Mouse (Mus musculus) neural tube, embryonic 11.5 days (tissue): ENCODE data around the gene D630039A03Rik. TPM values are rescaled to one million over a fixed set of nuclear protein-coding genes. Genes with fewer than 3 reads are reported as not detected.
"Not testable (repeated sequence)": the region's sequence is repeated elsewhere in the genome, so short reads cannot be mapped to it uniquely, and the experiment has no call there.

Experiments used
- ATAC-seq: fragments of 200-750 bp; cut with Nextera tagmentation; 2 replicates; pipeline ENCODE4 v1.8.0; 2017; ENCODE audit warnings: moderate number of reproducible peaks, mild to moderate bottlenecking, moderate TSS enrichment, moderate library complexity; ENCODE audit not compliant: insufficient read depth, low FRiP score, low TSS enrichment
- DNase-seq: peaks from one replicate; pipeline ENCODE4 v3.0.0-alpha.2; 2015; ENCODE audit warnings: low spot score
- H3K27ac ChIP-seq: fragments of 300-500 bp; sonication (generic); 2 replicates; pipeline ENCODE4 v1.5.1; 2014; ENCODE audit warnings: low read depth, mild to moderate bottlenecking, low read length
- H3K27me3 ChIP-seq: fragments of 300-500 bp; sonication (generic); 2 replicates; pipeline ENCODE4 v1.6.1; 2014; ENCODE audit warnings: mild to moderate bottlenecking, low read length, mixed read lengths; ENCODE audit not compliant: control insufficient read depth, insufficient read depth
- H3K36me3 ChIP-seq: fragments of 300-500 bp; sonication (generic); 2 replicates; pipeline ENCODE4 v1.6.1; 2014; ENCODE audit warnings: mild to moderate bottlenecking, low read length, moderate library complexity, mixed read lengths; ENCODE audit not compliant: control insufficient read depth, insufficient read depth
- H3K4me1 ChIP-seq: fragments of 300-500 bp; sonication (generic); 2 replicates; pipeline ENCODE4 v1.6.1; 2014; ENCODE audit warnings: low read length, mixed read lengths; ENCODE audit not compliant: control insufficient read depth, insufficient read depth
- H3K4me2 ChIP-seq: fragments of 300-500 bp; sonication (generic); 2 replicates; pipeline ENCODE4 v1.6.1; 2014; ENCODE audit warnings: low read depth, mild to moderate bottlenecking, moderate library complexity
- H3K4me3 ChIP-seq: fragments of 300-500 bp; sonication (generic); 2 replicates; pipeline ENCODE4 v1.5.1; 2014; ENCODE audit warnings: low read depth, low read length
- H3K9ac ChIP-seq: fragments of 300-500 bp; sonication (generic); 2 replicates; pipeline ENCODE4 v1.6.1; 2014; ENCODE audit warnings: mild to moderate bottlenecking, low read length
- H3K9me3 ChIP-seq: fragments of 300-500 bp; sonication (generic); 2 replicates; pipeline ENCODE4 v1.6.1; 2016; ENCODE audit warnings: low read length; ENCODE audit not compliant: control insufficient read depth
- WGBS: fragments of 180-500 bp; shearing (Covaris S2); extraction: QIAGEN DNeasy Blood & Tissue Kit; methylation state at CpG from one replicate; pipeline ENCODE4 v1.1.7; 2014; 5-methylcytosine and 5-hydroxymethylcytosine counted together
- polyA plus RNA-seq: library from polyadenylated mRNA; unstranded; fragments of >200 nt; fragmentation: Nextera tagmentation; extraction: Ambion mirVana; gene quantifications from 2 replicates; pipeline ENCODE4 v1.2.1, GENCODE M21; 2014

D630039A03Rik gene
- polyA plus RNA-seq, 1 experiment from 2014 or later: 0.65 TPM

DNA sequence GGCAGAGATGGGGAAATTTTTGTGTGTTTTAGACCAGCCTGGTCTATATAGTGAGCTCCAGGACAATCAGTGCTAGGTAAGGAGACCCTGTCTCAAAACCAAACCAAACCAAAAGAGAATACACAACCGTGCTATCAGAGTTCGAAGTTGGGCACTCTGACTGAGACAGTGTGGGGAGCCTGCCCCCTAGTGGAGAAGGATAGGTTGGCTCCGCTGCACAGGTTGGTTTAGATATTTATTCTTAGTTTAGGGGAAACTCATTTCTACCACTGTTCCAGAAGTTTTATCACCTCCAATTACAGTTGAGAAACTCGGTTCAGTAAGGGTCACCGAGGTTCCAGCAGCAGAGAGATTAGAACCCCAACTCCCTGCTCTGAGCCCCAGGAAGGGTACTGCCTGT is 11.9 kb downstream of the D630039A03Rik start:
- Histone ChIP-seq H3K4me1 (no peaks in the 10 kb centered on the region), H3K27me3 (no peaks in the 10 kb centered on the region), H3K36me3 (no peaks in the 10 kb centered on the region), H3K4me3 (no peak overlapping the region), H3K27ac (no peak overlapping the region), H3K9ac (no peak overlapping the region), H3K4me2 (no peak overlapping the region), H3K9me3 (no peaks in the 10 kb centered on the region)
- 13% methylated on average over 5 of the region's 5 CpGs for WGBS
- DNase-seq: peak; percentile 77
- 0 out of 2 replicates have a peak, but pooled peaks have one; percentile 40 for ATAC-seq

DNA sequence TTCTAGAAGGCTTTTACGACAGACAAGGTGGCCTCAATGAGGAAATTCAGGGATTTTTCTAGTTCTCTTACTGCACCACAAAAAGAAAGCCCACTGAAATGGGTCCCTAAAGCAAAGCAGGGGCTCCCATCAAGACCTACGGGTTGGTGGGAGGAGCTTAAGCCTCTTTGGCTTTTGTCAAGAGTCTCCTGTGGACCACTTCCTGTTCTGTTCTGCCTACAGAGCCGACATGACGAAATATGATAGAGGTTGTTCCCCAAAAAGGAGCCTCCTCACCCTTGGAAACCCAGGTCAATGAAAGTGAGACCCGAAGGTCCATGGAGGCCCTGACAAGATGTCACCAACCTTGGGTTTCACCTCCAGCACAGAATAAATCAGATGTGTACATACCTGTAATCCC is 13.5 kb downstream of the D630039A03Rik start:
- H3K4me3 ChIP-seq: no peak overlapping the region
- H3K4me2 ChIP-seq: no peak overlapping the region
- H3K36me3 ChIP-seq: no peaks in the 10 kb centered on the region
- no peak for DNase-seq
- ATAC-seq: no peak
- no peak overlapping the region for H3K9ac ChIP-seq
- H3K27me3 ChIP-seq: no peaks in the 10 kb centered on the region
- WGBS: 88% methylated on average over 5 of the region's 5 CpGs
- H3K27ac ChIP-seq: no peak overlapping the region
- no peaks in the 10 kb centered on the region for H3K4me1 ChIP-seq
- H3K9me3 ChIP-seq: no peaks in the 10 kb centered on the region

DNA sequence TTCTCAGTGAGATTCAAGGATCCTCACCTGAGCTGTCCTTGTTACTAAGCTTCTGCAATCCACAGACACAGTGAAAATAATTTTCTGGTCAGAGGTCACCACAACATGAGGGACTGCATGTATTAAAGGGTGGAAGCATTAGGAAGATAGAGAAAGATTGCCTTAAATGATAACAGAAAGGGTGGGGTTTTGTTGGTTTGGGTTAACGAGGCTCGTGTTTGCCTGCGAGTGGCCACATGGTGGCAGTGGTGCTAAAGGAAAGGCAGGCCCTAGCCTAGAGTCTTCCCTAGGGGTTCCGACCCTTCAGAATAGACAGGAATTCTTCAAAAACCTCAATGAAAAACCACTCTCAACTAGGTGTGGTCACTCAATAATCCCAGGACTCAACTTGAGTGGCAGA is 14.9 kb downstream of the D630039A03Rik start:
- 15% methylated on average over 4 of the region's 4 CpGs for WGBS
- Histone ChIP-seq H3K9ac (no peak overlapping the region), H3K4me2 (no peak overlapping the region), H3K27me3 (no peaks in the 10 kb centered on the region), H3K9me3 (no peaks in the 10 kb centered on the region), H3K36me3 (no peaks in the 10 kb centered on the region), H3K27ac (no peak overlapping the region), H3K4me1 (no peaks in the 10 kb centered on the region), H3K4me3 (no peak overlapping the region)
- ATAC-seq (no peak), DNase-seq (peak; percentile 55)

DNA sequence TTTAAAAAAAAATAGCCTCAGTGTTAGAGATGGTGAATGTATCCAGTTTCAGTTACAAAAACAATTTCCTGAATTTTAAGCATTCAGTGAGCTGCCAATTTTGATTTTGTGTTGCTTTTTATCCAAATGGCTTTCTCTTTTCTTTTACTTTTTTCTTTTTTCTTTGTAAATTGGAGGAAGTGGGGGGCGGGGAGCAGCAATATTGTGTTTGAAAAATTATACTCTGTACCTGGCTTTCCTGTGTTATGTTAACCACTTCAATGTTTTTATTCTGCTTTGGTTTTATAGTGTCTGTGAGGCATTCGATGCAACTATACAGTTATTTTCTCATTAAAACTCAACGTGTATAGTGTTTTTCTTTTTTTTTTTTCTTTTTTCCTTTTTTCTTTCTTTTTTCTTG is 19.5 kb downstream of the D630039A03Rik start:
- 93% methylated on average over 3 of the region's 3 CpGs for WGBS
- no peaks in the 10 kb centered on the region for H3K9me3 ChIP-seq
- ATAC-seq (no peak), DNase-seq (no peak)
- no peaks in the 10 kb centered on the region for H3K36me3 ChIP-seq
- no peak overlapping the region for H3K27ac ChIP-seq
- no peak overlapping the region for H3K4me2 ChIP-seq
- 0 out of 2 replicates have a peak, but pooled peaks cover 6% of the 10 kb centered on the region for H3K4me1 ChIP-seq
- H3K27me3 ChIP-seq: no peaks in the 10 kb centered on the region
- no peak overlapping the region for H3K9ac ChIP-seq
- H3K4me3 ChIP-seq: no peak overlapping the region

DNA sequence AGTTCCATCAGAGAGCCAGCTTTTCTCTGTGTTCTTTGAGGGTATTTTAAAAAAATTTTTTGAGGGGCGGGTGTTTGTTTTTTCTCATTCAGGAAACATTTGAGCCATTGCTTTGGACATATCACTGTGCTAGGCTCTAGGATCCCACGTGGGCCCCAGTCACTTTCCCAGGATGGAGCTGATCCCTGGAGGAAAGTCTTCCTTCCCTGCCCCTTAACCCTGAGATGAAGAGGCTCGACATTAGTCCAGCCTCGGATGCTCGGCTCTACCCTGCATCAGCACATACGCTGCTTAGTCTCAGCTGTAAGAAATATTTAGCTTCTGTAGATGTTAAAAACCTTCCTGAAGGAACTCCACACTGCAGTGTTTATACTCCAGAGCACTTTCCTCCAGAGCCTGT is 20.2 kb downstream of the D630039A03Rik start:
- H3K36me3 ChIP-seq: no peaks in the 10 kb centered on the region
- H3K9ac ChIP-seq: no peak overlapping the region
- H3K9me3 ChIP-seq: no peaks in the 10 kb centered on the region
- no peak overlapping the region for H3K27ac ChIP-seq
- WGBS: 74% methylated on average over 6 of the region's 6 CpGs
- no peak overlapping the region for H3K4me3 ChIP-seq
- DNase-seq (peak; percentile 6), ATAC-seq (no peak)
- H3K4me1 ChIP-seq: 0 out of 2 replicates have a peak, but pooled peaks cover 10% of the 10 kb centered on the region
- H3K27me3 ChIP-seq: no peaks in the 10 kb centered on the region
- H3K4me2 ChIP-seq: no peak overlapping the region

DNA sequence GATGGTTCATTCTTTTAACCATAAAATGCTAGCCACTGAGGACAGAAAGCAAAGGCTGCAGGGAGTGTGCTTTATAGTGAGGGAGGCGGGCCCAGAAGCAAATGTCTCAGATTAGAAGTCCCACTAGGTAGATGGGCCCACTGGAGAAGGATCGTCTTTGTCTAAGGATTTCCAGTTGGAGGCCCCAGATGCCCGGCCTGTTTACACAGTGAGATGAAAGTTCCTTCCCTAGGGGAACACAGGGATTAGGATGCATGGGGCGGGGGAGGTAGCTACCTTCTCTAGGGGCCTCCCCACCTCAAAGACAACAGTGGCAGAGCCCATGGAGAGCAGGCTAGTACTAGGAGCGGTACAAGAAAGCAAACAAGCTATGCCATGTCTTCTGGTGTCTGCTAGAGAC is 21.0 kb downstream of the D630039A03Rik start:
- DNase-seq (peak; percentile 9), ATAC-seq (no peak)
- Histone ChIP-seq H3K36me3 (no peaks in the 10 kb centered on the region), H3K27ac (no peak overlapping the region), H3K4me3 (no peak overlapping the region), H3K4me1 (0 out of 2 replicates have a peak, but pooled peaks cover 10% of the 10 kb centered on the region), H3K4me2 (no peak overlapping the region), H3K27me3 (no peaks in the 10 kb centered on the region), H3K9me3 (no peaks in the 10 kb centered on the region), H3K9ac (no peak overlapping the region)
- 44% methylated on average over 5 of the region's 5 CpGs for WGBS

DNA sequence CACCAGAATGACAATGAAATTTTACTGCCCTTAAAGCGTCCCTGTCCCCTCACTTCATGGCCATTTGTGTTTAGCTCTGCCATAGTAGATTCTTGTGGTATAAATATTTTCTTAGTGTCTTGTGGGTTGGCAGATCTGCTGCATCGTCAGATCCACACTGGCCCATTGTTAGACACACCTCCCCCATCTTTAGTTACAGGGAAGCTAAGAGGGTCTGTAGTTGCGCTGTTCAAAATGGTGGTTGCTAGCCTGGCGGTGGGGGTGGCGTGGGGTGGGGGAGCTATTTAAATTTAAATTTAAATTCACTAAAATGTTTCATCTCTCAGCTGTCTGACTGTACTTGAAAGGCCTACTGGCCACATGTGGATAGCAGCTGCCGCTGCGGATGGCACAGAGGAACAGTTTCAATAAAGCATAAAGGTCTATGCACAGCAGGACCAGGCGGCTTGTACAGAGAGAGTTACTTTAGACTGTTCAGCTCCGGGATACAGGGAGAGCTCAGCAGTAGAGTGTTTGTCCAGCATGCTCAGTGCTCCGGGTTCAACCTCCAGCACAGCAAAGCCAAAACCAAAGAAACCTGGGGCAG is 24.0 kb downstream of the D630039A03Rik start:
- Histone ChIP-seq H3K27ac (no peak overlapping the region), H3K9ac (no peak overlapping the region), H3K27me3 (no peaks in the 10 kb centered on the region), H3K4me2 (no peak overlapping the region), H3K9me3 (no peaks in the 10 kb centered on the region), H3K4me1 (0 out of 2 replicates have a peak, but pooled peaks cover 10% of the 10 kb centered on the region), H3K4me3 (no peak overlapping the region), H3K36me3 (no peaks in the 10 kb centered on the region)
- DNase-seq: peak; percentile 59
- WGBS: 52% methylated on average over 10 of the region's 10 CpGs
- ATAC-seq: peak; percentile 63

DNA sequence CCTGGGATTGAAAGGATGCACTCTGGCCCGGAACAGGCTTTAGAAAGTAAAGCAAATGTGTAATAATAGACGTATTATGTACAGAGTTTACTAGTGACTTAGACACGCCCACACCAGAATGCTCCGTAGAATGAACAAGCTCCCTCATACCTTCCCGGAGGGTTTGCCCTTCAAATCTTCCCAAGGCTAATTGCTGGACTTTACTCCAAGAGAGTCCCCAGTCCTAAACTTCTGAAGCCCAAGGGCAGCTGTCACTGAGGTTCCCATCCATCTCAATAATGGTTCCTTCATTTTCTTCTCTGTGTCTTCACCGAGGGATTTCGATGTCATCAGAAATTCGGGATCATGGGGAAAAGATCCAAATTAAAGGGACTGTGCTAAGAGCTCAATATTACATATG is 26.3 kb downstream of the D630039A03Rik start:
- no peak overlapping the region for H3K4me2 ChIP-seq
- no peaks in the 10 kb centered on the region for H3K27me3 ChIP-seq
- DNase-seq: no peak
- 0 out of 2 replicates have a peak, but pooled peaks cover 10% of the 10 kb centered on the region for H3K4me1 ChIP-seq
- WGBS: 88% methylated on average over 8 of the region's 8 CpGs
- no peaks in the 10 kb centered on the region for H3K9me3 ChIP-seq
- H3K4me3 ChIP-seq: no peak overlapping the region
- H3K9ac ChIP-seq: no peak overlapping the region
- no peaks in the 10 kb centered on the region for H3K36me3 ChIP-seq
- ATAC-seq: no peak
- H3K27ac ChIP-seq: no peak overlapping the region

DNA sequence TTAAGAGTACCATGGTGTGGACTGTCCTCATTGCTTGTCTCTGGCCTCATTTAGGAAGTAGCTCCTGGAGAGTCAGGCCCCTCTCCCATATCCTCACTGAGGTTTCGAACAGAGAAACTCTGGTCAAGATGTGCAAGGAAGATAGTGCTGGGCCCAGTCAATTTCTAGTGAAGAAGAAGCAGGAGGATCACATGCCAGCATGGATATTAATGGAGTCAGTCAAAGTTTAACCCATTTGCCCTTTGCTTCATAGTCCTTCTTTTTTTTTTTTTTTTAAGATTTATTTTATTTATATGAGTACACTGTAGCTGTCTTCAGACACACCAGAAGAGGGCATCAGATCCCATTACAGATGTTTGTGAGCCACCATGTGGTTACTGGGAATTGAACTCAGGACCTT is 27.1 kb downstream of the D630039A03Rik start:
- WGBS: 100% methylated on average over 1 of the region's 1 CpGs
- H3K27ac ChIP-seq: not testable (repeated sequence)

More for the DNA sequence above, 27.1 kb downstream of the D630039A03Rik start:
- H3K36me3 ChIP-seq, H3K27me3 ChIP-seq, H3K4me3 ChIP-seq, H3K9me3 ChIP-seq, H3K4me2 ChIP-seq, DNase-seq, ATAC-seq, H3K4me1 ChIP-seq, H3K9ac ChIP-seq: not testable (repeated sequence)
